Mouse (Mus musculus) myocyte (in vitro differentiated cells): ENCODE data around the gene Hcrtr2. TPM values are rescaled to one million over a fixed set of nuclear protein-coding genes. Genes with fewer than 3 reads are reported as not detected.

Experiments
- H3K27me3 ChIP-seq: one replicate; pipeline ENCODE4 v1.6.1; 2011; ENCODE audit not compliant: control insufficient read depth, insufficient read depth, insufficient read length
- H3K36me3 ChIP-seq: one replicate; pipeline ENCODE4 v1.6.1; 2011; ENCODE audit not compliant: control insufficient read depth, insufficient read depth
- H3K4me2 ChIP-seq: one replicate; pipeline ENCODE4 v1.6.1; 2011; ENCODE audit warnings: low read depth, control low read depth
- H3K4me3 ChIP-seq: one replicate; pipeline ENCODE4 v1.5.1; 2011; ENCODE audit warnings: mild to moderate bottlenecking, control low read depth, moderate library complexity
- H3K79me2 ChIP-seq: one replicate; pipeline ENCODE4 v1.6.1; 2011; ENCODE audit not compliant: control insufficient read depth, insufficient read depth
- H3ac ChIP-seq: one replicate; pipeline ENCODE4 v1.6.1; 2011; ENCODE audit not compliant: control insufficient read depth, insufficient read length
- CEBPB ChIP-seq: IDR thresholded peaks from 2 replicates; pipeline ENCODE4 v1.6.1; 2011; ENCODE audit warnings: mild to moderate bottlenecking, moderate library complexity; ENCODE audit not compliant: poor library complexity, insufficient read depth, severe bottlenecking
- E2F4 ChIP-seq: IDR thresholded peaks from one replicate; pipeline ENCODE4 v1.6.1; 2011; ENCODE audit warnings: mild to moderate bottlenecking, control low read depth, moderate library complexity; ENCODE audit not compliant: insufficient read depth
- MYOD1 ChIP-seq, 3 experiments: IDR thresholded peaks; one replicate each; pipeline ENCODE4 v1.6.1; 2011; ENCODE audit warnings: control low read depth in 2 of 3, low read depth in 2 of 3, mild to moderate bottlenecking in 2 of 3, moderate library complexity in 1 of 3; ENCODE audit not compliant: insufficient read length in 2 of 3, control insufficient read depth in 1 of 3
- MYOG ChIP-seq, 3 experiments: IDR thresholded peaks; one replicate each; pipeline ENCODE4 v1.6.1; 2011; ENCODE audit warnings: control low read depth in 2 of 3, low read depth in 2 of 3, mild to moderate bottlenecking in 2 of 3; ENCODE audit not compliant: insufficient read length in 2 of 3, control insufficient read depth in 1 of 3, insufficient read depth in 1 of 3
- TCF12 ChIP-seq: IDR thresholded peaks from one replicate; pipeline ENCODE4 v1.6.1; 2011; ENCODE audit warnings: mild to moderate bottlenecking, control low read depth; ENCODE audit not compliant: poor library complexity, insufficient read depth, severe bottlenecking
- polyA plus RNA-seq: library from polyadenylated mRNA; unstranded; fragments of >200 nt; fragmentation: generic; extraction: Trizol; gene quantifications from one replicate; pipeline ENCODE4 v1.2.1, GENCODE M21; 2012; ENCODE audit warnings: missing spikeins

The Hcrtr2 gene
- polyA plus RNA-seq, 1 experiment, result not detected

- no peak overlapping the region for H3K4me3 ChIP-seq
- H3ac ChIP-seq, result no peak overlapping the region
- no peak overlapping the region for H3K4me2 ChIP-seq
- no peaks in the 10 kb centered on the region for H3K36me3 ChIP-seq
- no peak for TF ChIP-seq MYOD1 (IDR thresholded peaks at IDR 0.05; ENCODE audit: control insufficient read depth in 1 of 3, insufficient read length in 2 of 3, low read depth in 2 of 3)
- TF ChIP-seq TCF12, result no peak
- no peak for TF ChIP-seq E2F4
- TF ChIP-seq CEBPB, result no peak
- TF ChIP-seq MYOG (IDR thresholded peaks at IDR 0.05; ENCODE audit: control insufficient read depth in 1 of 3, insufficient read depth in 1 of 3, insufficient read length in 2 of 3, low read depth in 2 of 3), result no peak
- no peaks in the 10 kb centered on the region for H3K79me2 ChIP-seq
- H3K27me3 ChIP-seq, result no peaks in the 10 kb centered on the region
These were observed 144.4 kb downstream of the Hcrtr2 start for GRCm38 (mm10) chr9:76179221-76179620.

Other genes with a start within 250 kb of the Hcrtr2 start
- gene Gfral, start 110.2 kb downstream of the Hcrtr2 start, polyA plus RNA-seq, result 0.18 TPM
- 0.16 TPM for gene Fam83b, start 243.3 kb upstream of the Hcrtr2 start, polyA plus RNA-seq